Mouse (Mus musculus): ENCODE measurements at regions not wholly inside any gene's neighbourhood (a gene's known extent, or its start where the extent isn't known, plus 50 kb on each side); places are given as distances from the start of the nearest gene placed in this dataset.

DNA sequence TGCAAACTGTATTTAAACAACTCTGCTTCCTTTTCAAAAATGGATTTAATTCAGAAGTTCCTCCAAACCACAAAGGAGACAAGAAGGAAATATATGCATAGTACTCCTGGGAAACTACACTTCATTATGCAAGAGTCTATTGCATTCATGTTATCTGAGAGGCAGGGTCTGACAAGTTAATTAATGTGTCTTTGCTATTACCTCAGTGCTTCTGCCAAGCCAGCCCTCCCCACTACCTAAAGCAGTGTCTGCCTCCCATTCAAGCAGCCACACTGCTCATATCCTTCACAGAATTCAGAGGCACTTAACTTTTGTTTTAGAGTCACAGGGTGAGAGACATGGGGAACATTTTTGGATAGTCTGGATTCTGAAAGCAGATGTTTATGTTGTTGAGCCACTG lies 58.6 kb upstream of the C9orf72 start:
- no peaks in the 10 kb centered on the region for H3K27me3 ChIP-seq (ENCODE audit: control insufficient read depth, insufficient read depth, low read length)
- no peaks in the 10 kb centered on the region for H3K4me1 ChIP-seq (ENCODE audit: control insufficient read depth, insufficient read depth, low read length)
- DNase-seq: no peak
- no peak overlapping the region for H3K4me3 ChIP-seq (replicated peaks; ENCODE audit: insufficient read depth, low read depth, low read length)
- TF ChIP-seq CTCF (IDR thresholded peaks at IDR 0.05; ENCODE audit: borderline replicate concordance, insufficient read depth, low read depth, low read length): no peak
- TF ChIP-seq POLR2A (IDR thresholded peaks at IDR 0.05; ENCODE audit: borderline replicate concordance, insufficient read depth, low read length): no peak
- H3K27ac ChIP-seq (ENCODE audit: insufficient read depth, low read length): no peak overlapping the region
